Mouse (Mus musculus): Measurements from ENCODE around the gene Rnf151. TPM values are rescaled to one million over a fixed set of nuclear protein-coding genes. Genes with fewer than 3 reads are reported as not detected.
A peak's percentile ranks its signal among the peaks of the same experiment; 100 is the strongest.

The Rnf151 gene
- not detected in 2 replicates for polyA plus RNA-seq (2011; ENCODE audit: insufficient read depth, insufficient read length, low replicate concordance, missing spikeins)

DNA sequence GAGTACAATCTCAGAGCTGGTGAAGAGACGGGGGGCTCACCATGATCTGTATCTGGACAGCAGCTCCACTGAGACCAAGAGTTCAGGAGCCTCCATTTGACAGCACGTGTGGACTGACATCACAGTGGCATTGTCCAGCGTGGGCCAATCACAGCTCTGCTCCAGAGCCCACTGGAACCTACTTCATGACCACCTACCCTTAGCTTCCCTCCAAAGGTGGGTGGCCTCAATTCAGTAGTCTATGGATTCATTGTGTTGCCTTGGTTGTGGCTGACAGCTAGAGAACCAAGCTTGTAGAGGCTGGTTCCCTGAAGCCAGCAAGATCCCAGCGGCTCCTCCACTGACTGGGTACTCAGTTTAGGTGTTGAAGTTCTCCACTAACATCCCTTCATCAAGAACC is at the start of gene Rnf151, which contains the start of gene Rps2:
Rnf151 (minus strand) TSS at position 121 of the 400 bp plus-strand sequence.
Rps2 (plus strand) TSS at position 174 of the 400 bp plus-strand sequence.
- H3K4me3 ChIP-seq (replicated peaks; ENCODE audit: control insufficient read depth, low read depth, low read length), result no peak within 1 kb of the TSS
- 81% methylated on average over 4 of the region's 4 CpGs for WGBS
- no peak within 1 kb of the TSS for H3K27ac ChIP-seq (ENCODE audit: control insufficient read depth, insufficient read depth, low read depth, low read length, poor library complexity)
- no peak for TF ChIP-seq POLR2A (IDR thresholded peaks at IDR 0.05; ENCODE audit: borderline replicate concordance, control insufficient read depth, low read depth, low read length)
- no peak for TF ChIP-seq CTCF (IDR thresholded peaks at IDR 0.05; ENCODE audit: control insufficient read depth, insufficient read depth, low read length)
- no peaks in the 10 kb centered on the region for H3K4me1 ChIP-seq (ENCODE audit: control insufficient read depth, insufficient read depth, low read length)

DNA sequence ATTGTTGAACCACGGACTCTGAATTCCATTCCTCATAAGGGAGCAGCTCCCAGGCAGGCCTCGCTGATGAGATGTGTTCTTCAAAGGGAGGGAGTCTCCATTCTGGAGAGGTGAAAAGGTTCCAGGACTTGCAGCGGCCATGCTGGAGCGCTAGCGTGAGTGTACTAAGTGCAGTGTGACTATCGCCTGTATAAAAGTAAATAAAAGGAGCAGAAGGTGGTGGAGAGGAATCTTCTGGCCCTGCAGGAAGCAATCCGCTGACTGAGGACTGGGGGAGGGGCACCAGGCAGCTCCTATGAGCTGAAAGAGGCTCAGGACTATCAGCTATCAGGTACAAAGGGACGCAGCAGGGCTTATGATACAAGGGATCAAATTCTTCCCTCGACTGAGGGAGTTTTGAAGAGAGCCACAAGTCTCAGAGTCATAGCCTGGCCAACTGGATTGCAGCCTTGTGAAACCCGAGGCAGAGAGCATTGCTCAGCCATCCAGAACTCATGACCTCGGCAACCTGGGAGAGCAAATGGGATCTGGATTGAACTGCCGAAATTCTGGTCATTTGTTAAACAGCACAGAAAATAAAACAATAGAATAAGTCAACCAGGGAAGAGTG is 48.5 kb upstream of the Rnf151 start:
- 43% methylated on average over 12 of the region's 12 CpGs for WGBS
- H3K4me3 ChIP-seq (replicated peaks; ENCODE audit: control insufficient read depth, low read depth, low read length), result no peak overlapping the region
- TF ChIP-seq POLR2A (IDR thresholded peaks at IDR 0.05; ENCODE audit: borderline replicate concordance, control insufficient read depth, low read depth, low read length) (no peak), CTCF (IDR thresholded peaks at IDR 0.05; ENCODE audit: control insufficient read depth, insufficient read depth, low read length) (no peak)

DNA sequence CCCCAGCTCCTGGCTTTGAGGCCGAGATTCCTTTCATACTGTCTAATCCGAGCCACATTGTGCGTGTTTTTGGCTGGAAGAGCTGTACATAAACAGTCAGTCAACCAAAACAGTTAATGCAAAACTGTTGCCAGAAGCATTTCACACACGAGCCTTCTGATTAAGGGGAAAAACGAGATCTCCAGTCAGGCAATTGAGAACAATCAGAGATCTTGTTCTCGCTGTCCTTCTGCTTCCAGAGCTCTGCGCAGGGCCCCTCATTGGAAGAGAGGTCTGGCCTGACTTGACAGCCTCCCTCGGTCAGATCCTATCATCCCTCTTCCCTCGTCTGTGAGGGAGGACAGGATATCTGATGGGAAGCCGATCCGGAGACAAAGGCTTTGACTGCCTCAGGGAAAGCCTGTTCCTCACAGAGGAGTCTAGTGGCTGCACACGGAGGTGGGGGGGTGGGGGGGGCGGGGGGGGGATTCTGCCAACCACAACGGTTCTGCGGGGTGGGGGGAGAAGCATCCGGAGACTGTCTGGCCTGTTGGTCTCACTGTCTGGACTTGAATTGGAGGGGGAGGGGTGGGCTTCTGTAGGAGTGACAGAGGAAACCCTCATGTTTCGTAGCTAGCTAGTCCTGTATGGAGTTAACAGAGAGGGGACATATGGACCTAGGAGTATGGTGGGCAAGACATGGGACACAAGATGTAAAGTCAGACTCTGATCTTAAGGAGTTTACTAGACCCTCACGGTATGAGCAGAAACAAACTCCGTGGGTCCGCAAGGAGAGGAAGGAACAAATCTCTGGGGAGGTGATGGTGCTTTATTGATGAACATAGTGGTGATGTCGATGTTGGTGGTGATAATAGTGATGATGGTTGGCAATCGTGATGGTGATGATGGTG is 47.4 kb upstream of the Rnf151 start:
- Histone ChIP-seq H3K4me1 (ENCODE audit: control insufficient read depth, insufficient read depth, low read length) (no peaks in the 10 kb centered on the region), H3K4me3 (replicated peaks; ENCODE audit: control insufficient read depth, low read depth, low read length) (no peak overlapping the region), H3K27ac (ENCODE audit: control insufficient read depth, insufficient read depth, low read depth, low read length, poor library complexity) (no peak overlapping the region)
- TF ChIP-seq POLR2A (IDR thresholded peaks at IDR 0.05; ENCODE audit: borderline replicate concordance, control insufficient read depth, low read depth, low read length), result no peak
- no peak for TF ChIP-seq CTCF (IDR thresholded peaks at IDR 0.05; ENCODE audit: control insufficient read depth, insufficient read depth, low read length)
- 45% methylated on average over 22 of the region's 22 CpGs for WGBS

More for the DNA sequence above, 48.5 kb upstream of the Rnf151 start:
- no peak overlapping the region for H3K27ac ChIP-seq (ENCODE audit: control insufficient read depth, insufficient read depth, low read depth, low read length, poor library complexity)
- H3K4me1 ChIP-seq (ENCODE audit: control insufficient read depth, insufficient read depth, low read length), result no peaks in the 10 kb centered on the region

DNA sequence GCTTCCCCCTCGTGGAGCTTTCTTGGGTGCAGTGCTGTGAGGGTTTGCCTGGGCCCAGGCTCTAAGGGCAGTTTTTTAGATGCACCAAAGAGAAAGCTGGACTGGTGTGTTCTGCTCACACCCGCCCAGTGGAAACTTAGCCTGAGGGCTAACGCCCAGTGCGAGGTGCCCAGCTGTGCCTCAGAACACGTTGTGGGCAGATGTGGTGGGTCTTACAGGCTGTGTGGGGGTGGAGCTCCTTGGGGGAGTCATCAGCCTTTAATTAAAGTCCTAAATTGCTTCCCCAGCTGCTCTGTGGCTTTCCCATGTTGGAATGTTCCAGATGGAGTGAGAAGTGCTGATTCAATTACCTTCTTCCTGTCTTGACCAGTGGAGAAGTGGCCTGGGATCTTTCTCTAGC is 43.3 kb upstream of the Rnf151 start:
- no peak overlapping the region for H3K4me3 ChIP-seq (replicated peaks; ENCODE audit: control insufficient read depth, low read depth, low read length)
- TF ChIP-seq CTCF (IDR thresholded peaks at IDR 0.05; ENCODE audit: control insufficient read depth, insufficient read depth, low read length) (no peak), POLR2A (IDR thresholded peaks at IDR 0.05; ENCODE audit: borderline replicate concordance, control insufficient read depth, low read depth, low read length) (no peak)
- WGBS, result 49% methylated on average over 5 of the region's 5 CpGs
- H3K27ac ChIP-seq (ENCODE audit: control insufficient read depth, insufficient read depth, low read depth, low read length, poor library complexity), result no peak overlapping the region
- no peaks in the 10 kb centered on the region for H3K4me1 ChIP-seq (ENCODE audit: control insufficient read depth, insufficient read depth, low read length)

DNA sequence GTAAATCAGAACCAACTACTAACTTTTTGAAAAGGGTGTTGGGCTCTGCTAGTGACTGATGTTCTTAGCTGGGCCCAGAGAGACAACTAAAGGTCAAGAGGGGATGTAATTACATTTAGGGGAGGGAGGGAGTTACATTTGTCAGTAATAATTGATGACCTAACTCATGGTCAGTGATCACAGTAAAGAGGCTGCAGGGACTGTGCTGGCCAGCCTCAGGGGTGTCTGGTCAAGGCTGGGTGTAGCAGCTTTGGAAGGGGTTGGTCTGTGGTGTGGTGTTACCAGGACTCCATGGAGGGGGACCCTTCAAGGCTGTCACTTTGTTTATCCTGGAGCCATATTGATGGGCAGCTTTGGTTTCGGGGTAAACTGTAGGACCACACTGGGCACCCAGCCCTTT is 39.5 kb upstream of the Rnf151 start:
- H3K4me3 ChIP-seq (replicated peaks; ENCODE audit: control insufficient read depth, low read depth, low read length), result no peak overlapping the region
- H3K4me1 ChIP-seq (ENCODE audit: control insufficient read depth, insufficient read depth, low read length), result no peaks in the 10 kb centered on the region
- no peak overlapping the region for H3K27ac ChIP-seq (ENCODE audit: control insufficient read depth, insufficient read depth, low read depth, low read length, poor library complexity)
- TF ChIP-seq CTCF (IDR thresholded peaks at IDR 0.05; ENCODE audit: control insufficient read depth, insufficient read depth, low read length) (no peak), POLR2A (IDR thresholded peaks at IDR 0.05; ENCODE audit: borderline replicate concordance, control insufficient read depth, low read depth, low read length) (no peak)
- 84% methylated on average over 1 of the region's 1 CpGs for WGBS

DNA sequence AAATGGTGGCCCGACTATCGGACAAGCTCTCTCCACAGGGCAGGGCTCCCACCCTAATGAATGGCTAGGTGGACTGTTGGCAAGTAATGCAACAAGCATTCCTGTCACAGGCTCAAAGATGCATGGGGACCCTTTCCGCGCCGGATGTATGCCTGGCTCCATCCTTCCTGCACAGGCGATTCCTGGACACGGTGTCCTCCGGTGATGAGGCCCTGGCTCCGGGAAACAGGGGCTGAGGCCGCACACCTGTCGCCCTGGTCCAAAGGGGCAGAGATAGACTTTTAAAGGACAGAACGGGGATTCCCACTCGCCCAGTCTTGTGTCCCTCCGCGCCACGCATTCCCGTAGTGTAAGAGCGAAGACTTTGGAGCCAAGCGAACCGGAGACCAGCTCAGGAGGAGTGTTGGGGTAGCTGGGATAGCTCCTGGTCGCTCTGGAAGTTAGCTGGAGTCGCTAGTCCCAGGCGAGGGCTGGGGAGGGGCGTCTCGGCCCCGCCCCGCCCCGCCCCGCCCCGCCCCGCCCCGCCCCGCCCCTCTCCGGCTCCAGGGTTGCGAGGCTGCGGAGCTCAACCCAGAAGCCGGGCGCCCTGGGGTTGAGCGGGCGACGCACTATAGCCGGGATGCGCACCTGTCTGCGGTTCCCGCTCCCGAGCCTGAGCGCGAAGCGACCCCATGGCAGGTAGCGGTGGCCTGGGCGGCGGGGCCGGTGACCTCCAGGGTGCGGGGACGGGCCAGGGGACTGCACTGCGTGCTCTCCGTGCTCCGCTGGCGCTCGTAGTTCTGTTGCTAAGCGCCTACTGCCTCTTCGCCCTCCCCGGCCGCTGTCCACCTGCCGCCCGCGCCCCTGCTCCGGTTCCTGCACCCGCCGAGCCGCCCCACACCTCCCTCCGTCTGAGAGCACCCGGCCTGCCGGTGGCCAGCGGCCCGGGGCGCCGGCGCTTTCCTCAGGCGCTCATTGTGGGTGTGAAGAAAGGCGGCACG is 34.8 kb upstream of the Rnf151 start, which contains the start of gene Hs3st6:
Hs3st6 (plus strand) TSS at position 574 of the 980 bp plus-strand sequence.
- peak within 1 kb of the TSS; percentile 43 for H3K4me3 ChIP-seq (replicated peaks; ENCODE audit: control insufficient read depth, low read depth, low read length)
- no peak within 1 kb of the TSS for H3K27ac ChIP-seq (ENCODE audit: control insufficient read depth, insufficient read depth, low read depth, low read length, poor library complexity)
- 1% methylated on average over 81 of the region's 82 CpGs for WGBS
- H3K4me1 ChIP-seq (ENCODE audit: control insufficient read depth, insufficient read depth, low read length), result no peaks in the 10 kb centered on the region
- no peak for TF ChIP-seq CTCF (IDR thresholded peaks at IDR 0.05; ENCODE audit: control insufficient read depth, insufficient read depth, low read length)
- TF ChIP-seq POLR2A (IDR thresholded peaks at IDR 0.05; ENCODE audit: borderline replicate concordance, control insufficient read depth, low read depth, low read length), result no peak

DNA sequence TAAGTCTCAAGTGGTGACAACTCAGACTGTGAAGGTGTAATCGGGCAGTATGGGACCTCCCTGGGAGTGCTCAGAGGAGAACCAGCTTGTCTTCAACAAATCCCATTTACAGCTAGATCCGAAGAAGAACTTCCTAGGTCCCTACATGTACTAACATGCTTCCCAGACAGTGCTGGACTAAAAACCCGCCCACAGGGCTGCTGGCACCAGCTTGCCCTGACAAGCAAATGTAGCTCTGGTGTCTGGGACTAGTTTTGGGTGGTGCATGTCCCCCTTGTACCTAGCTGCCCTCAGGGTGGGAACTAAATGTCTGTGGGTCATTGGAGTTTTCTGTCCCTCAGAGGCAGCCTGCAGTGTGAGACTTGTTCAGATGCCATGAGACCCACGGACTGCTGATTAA is 33.7 kb upstream of the Rnf151 start:
- Histone ChIP-seq H3K4me1 (ENCODE audit: control insufficient read depth, insufficient read depth, low read length) (no peaks in the 10 kb centered on the region), H3K4me3 (replicated peaks; ENCODE audit: control insufficient read depth, low read depth, low read length) (no peak overlapping the region), H3K27ac (ENCODE audit: control insufficient read depth, insufficient read depth, low read depth, low read length, poor library complexity) (no peak overlapping the region)
- WGBS, result 25% methylated on average over 4 of the region's 4 CpGs
- no peak for TF ChIP-seq POLR2A (IDR thresholded peaks at IDR 0.05; ENCODE audit: borderline replicate concordance, control insufficient read depth, low read depth, low read length)
- no peak for TF ChIP-seq CTCF (IDR thresholded peaks at IDR 0.05; ENCODE audit: control insufficient read depth, insufficient read depth, low read length)
